Mouse (Mus musculus): ENCODE results near the gene 4930583I09Rik. TPM values are rescaled to one million over a fixed set of nuclear protein-coding genes. Genes with fewer than 3 reads are reported as not detected.

The 4930583I09Rik gene
- total RNA-seq, 2 experiments from 2014 or later, result not detected

- no peak for DNase-seq (ENCODE audit: low spot score in 2 of 2)
Observed at GRCm38 (mm10) chr17:64802168-64802955, 33.5 kb downstream of the 4930583I09Rik start.

GRCm38 (mm10) chr17:64792623-64793022 is 43.2 kb downstream of the 4930583I09Rik start:
- no peak for DNase-seq (ENCODE audit: low spot score in 2 of 2)

- DNase-seq (ENCODE audit: low spot score in 2 of 2), result no peak
Observed at GRCm38 (mm10) chr17:64792076-64792475, 43.8 kb downstream of the 4930583I09Rik start.

GRCm38 (mm10) chr17:64789175-64789574 is 46.7 kb downstream of the 4930583I09Rik start:
- no peak for DNase-seq (ENCODE audit: low spot score in 2 of 2)

- no peak for DNase-seq (ENCODE audit: low spot score in 2 of 2)
Observed at GRCm38 (mm10) chr17:64788301-64788700, 47.6 kb downstream of the 4930583I09Rik start.

GRCm38 (mm10) chr17:64785961-64786360 is 49.9 kb downstream of the 4930583I09Rik start:
- no peak for DNase-seq (ENCODE audit: low spot score in 2 of 2)

Other genes with a start within 250 kb of the 4930583I09Rik start
- 10 to 100 TPM; 14.2 to 18.8 TPM for gene Man2a1, start 235.3 kb downstream of the 4930583I09Rik start, total RNA-seq (2021)